Mouse (Mus musculus): ENCODE results near the gene Tbc1d16.

DNA sequence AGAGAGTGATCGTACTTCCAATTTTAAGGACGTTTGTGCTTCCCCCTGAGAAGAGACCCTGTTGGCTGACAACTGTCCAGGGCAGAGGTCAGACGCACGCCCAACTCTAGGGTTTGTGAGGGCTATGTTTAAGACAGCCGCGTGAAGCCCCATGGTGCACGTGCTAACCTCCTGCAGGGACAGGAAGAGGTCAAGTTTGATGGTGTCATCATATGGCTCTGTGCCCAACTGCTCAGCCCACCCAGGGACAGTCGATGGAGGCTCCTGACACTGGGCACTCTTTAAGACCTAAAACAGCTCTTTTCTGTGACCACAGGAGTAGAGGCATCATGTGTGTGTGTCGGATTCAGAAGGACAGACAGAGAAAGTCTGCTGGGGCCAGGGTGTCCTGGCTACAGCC, 90.1 kb downstream of the Tbc1d16 start:
- TF ChIP-seq CTCF (IDR thresholded peaks at IDR 0.05; ENCODE audit: insufficient read depth, low read length), result no peak
- TF ChIP-seq POLR2A (IDR thresholded peaks at IDR 0.05; ENCODE audit: borderline replicate concordance, extremely low read depth, low read depth, low read length), result no peak
